Mouse (Mus musculus) neural tube, embryonic 11.5 days (tissue): Measurements from ENCODE around the gene Alpl. TPM values are rescaled to one million over a fixed set of nuclear protein-coding genes. Genes with fewer than 3 reads are reported as not detected.
A peak's percentile ranks its signal among the peaks of the same experiment; 100 is the strongest.

Source experiments
- ATAC-seq: fragments of 200-750 bp; cut with Nextera tagmentation; 2 replicates; pipeline ENCODE4 v1.8.0; 2017; ENCODE audit warnings: moderate number of reproducible peaks, mild to moderate bottlenecking, moderate TSS enrichment, moderate library complexity; ENCODE audit not compliant: insufficient read depth, low FRiP score, low TSS enrichment
- DNase-seq: peaks from one replicate; pipeline ENCODE4 v3.0.0-alpha.2; 2015; ENCODE audit warnings: low spot score
- H3K27ac ChIP-seq: fragments of 300-500 bp; sonication (generic); 2 replicates; pipeline ENCODE4 v1.5.1; 2014; ENCODE audit warnings: low read depth, mild to moderate bottlenecking, low read length
- H3K27me3 ChIP-seq: fragments of 300-500 bp; sonication (generic); 2 replicates; pipeline ENCODE4 v1.6.1; 2014; ENCODE audit warnings: mild to moderate bottlenecking, low read length, mixed read lengths; ENCODE audit not compliant: control insufficient read depth, insufficient read depth
- H3K36me3 ChIP-seq: fragments of 300-500 bp; sonication (generic); 2 replicates; pipeline ENCODE4 v1.6.1; 2014; ENCODE audit warnings: mild to moderate bottlenecking, low read length, moderate library complexity, mixed read lengths; ENCODE audit not compliant: control insufficient read depth, insufficient read depth
- H3K4me1 ChIP-seq: fragments of 300-500 bp; sonication (generic); 2 replicates; pipeline ENCODE4 v1.6.1; 2014; ENCODE audit warnings: low read length, mixed read lengths; ENCODE audit not compliant: control insufficient read depth, insufficient read depth
- H3K4me2 ChIP-seq: fragments of 300-500 bp; sonication (generic); 2 replicates; pipeline ENCODE4 v1.6.1; 2014; ENCODE audit warnings: low read depth, mild to moderate bottlenecking, moderate library complexity
- H3K4me3 ChIP-seq: fragments of 300-500 bp; sonication (generic); 2 replicates; pipeline ENCODE4 v1.5.1; 2014; ENCODE audit warnings: low read depth, low read length
- H3K9ac ChIP-seq: fragments of 300-500 bp; sonication (generic); 2 replicates; pipeline ENCODE4 v1.6.1; 2014; ENCODE audit warnings: mild to moderate bottlenecking, low read length
- H3K9me3 ChIP-seq: fragments of 300-500 bp; sonication (generic); 2 replicates; pipeline ENCODE4 v1.6.1; 2016; ENCODE audit warnings: low read length; ENCODE audit not compliant: control insufficient read depth
- WGBS: fragments of 180-500 bp; shearing (Covaris S2); extraction: QIAGEN DNeasy Blood & Tissue Kit; methylation state at CpG from one replicate; pipeline ENCODE4 v1.1.7; 2014; 5-methylcytosine and 5-hydroxymethylcytosine counted together
- polyA plus RNA-seq: library from polyadenylated mRNA; unstranded; fragments of >200 nt; fragmentation: Nextera tagmentation; extraction: Ambion mirVana; gene quantifications from 2 replicates; pipeline ENCODE4 v1.2.1, GENCODE M21; 2014

Gene Alpl
- polyA plus RNA-seq, 1 experiment from 2014 or later: 12.3 TPM

GRCm38 (mm10) chr4:137783541-137784191 is 12.5 kb downstream of the Alpl start:
- Histone ChIP-seq H3K27ac (no peak overlapping the region), H3K9me3 (no peaks in the 10 kb centered on the region), H3K4me2 (no peak overlapping the region), H3K27me3 (no peaks in the 10 kb centered on the region), H3K4me1 (0 out of 2 replicates have a peak, but pooled peaks cover 2% of the 10 kb centered on the region), H3K9ac (no peak overlapping the region), H3K36me3 (no peaks in the 10 kb centered on the region), H3K4me3 (no peak overlapping the region)
- WGBS: 41% methylated on average over 9 of the region's 9 CpGs
- DNase-seq (no peak), ATAC-seq (no peak)

- DNase-seq (no peak), ATAC-seq (no peak)
- Histone ChIP-seq H3K9me3 (no peaks in the 10 kb centered on the region), H3K27ac (no peak overlapping the region), H3K27me3 (no peaks in the 10 kb centered on the region), H3K36me3 (no peaks in the 10 kb centered on the region), H3K9ac (no peak overlapping the region), H3K4me1 (no peaks in the 10 kb centered on the region), H3K4me3 (no peak overlapping the region), H3K4me2 (no peak overlapping the region)
- 70% methylated on average over 5 of the region's 5 CpGs for WGBS
Observed at GRCm38 (mm10) chr4:137781949-137782348, 14.2 kb downstream of the Alpl start.

- no peak overlapping the region for H3K4me2 ChIP-seq
- H3K4me1 ChIP-seq: no peaks in the 10 kb centered on the region
- H3K27me3 ChIP-seq: no peaks in the 10 kb centered on the region
- no peak for DNase-seq
- no peak overlapping the region for H3K27ac ChIP-seq
- no peak overlapping the region for H3K4me3 ChIP-seq
- no peaks in the 10 kb centered on the region for H3K9me3 ChIP-seq
- ATAC-seq: no peak
- no peaks in the 10 kb centered on the region for H3K36me3 ChIP-seq
- no peak overlapping the region for H3K9ac ChIP-seq
- WGBS: 88% methylated on average over 3 of the region's 3 CpGs
Observed at GRCm38 (mm10) chr4:137780986-137781385, 15.2 kb downstream of the Alpl start.

GRCm38 (mm10) chr4:137778397-137779184 is 17.6 kb downstream of the Alpl start:
- H3K9ac ChIP-seq: no peak overlapping the region
- no peak overlapping the region for H3K4me2 ChIP-seq
- DNase-seq (no peak), ATAC-seq (no peak)
- H3K4me1 ChIP-seq: no peaks in the 10 kb centered on the region; the same call in 1 of the 2 replicates
- no peaks in the 10 kb centered on the region for H3K9me3 ChIP-seq
- no peak overlapping the region for H3K27ac ChIP-seq
- H3K4me3 ChIP-seq: no peak overlapping the region
- 87% methylated on average over 17 of the region's 17 CpGs for WGBS
- H3K27me3 ChIP-seq: no peaks in the 10 kb centered on the region
- H3K36me3 ChIP-seq: no peaks in the 10 kb centered on the region

- H3K9ac ChIP-seq: no peak overlapping the region
- DNase-seq: no peak
- H3K4me1 ChIP-seq: no peaks in the 10 kb centered on the region; the same call in 1 of the 2 replicates
- no peak overlapping the region for H3K4me2 ChIP-seq
- H3K9me3 ChIP-seq: no peaks in the 10 kb centered on the region
- no peak overlapping the region for H3K27ac ChIP-seq
- no peaks in the 10 kb centered on the region for H3K27me3 ChIP-seq
- ATAC-seq: no peak
- H3K36me3 ChIP-seq: no peaks in the 10 kb centered on the region
- 93% methylated on average over 4 of the region's 4 CpGs for WGBS
- no peak overlapping the region for H3K4me3 ChIP-seq
Observed at GRCm38 (mm10) chr4:137777866-137778265, 18.3 kb downstream of the Alpl start.

GRCm38 (mm10) chr4:137774505-137774904 is 21.7 kb downstream of the Alpl start:
- no peaks in the 10 kb centered on the region for H3K36me3 ChIP-seq
- H3K27ac ChIP-seq: no peak overlapping the region
- DNase-seq: no peak
- no peaks in the 10 kb centered on the region for H3K9me3 ChIP-seq
- 89% methylated on average over 6 of the region's 6 CpGs for WGBS
- no peak for ATAC-seq
- H3K4me2 ChIP-seq: no peak overlapping the region
- no peak overlapping the region for H3K9ac ChIP-seq
- no peaks in the 10 kb centered on the region; the same call in 1 of the 2 replicates for H3K4me1 ChIP-seq
- H3K4me3 ChIP-seq: no peak overlapping the region
- no peaks in the 10 kb centered on the region for H3K27me3 ChIP-seq

GRCm38 (mm10) chr4:137774013-137774412 is 22.2 kb downstream of the Alpl start:
- Histone ChIP-seq H3K4me3 (no peak overlapping the region), H3K4me1 (no peaks in the 10 kb centered on the region; the same call in 1 of the 2 replicates), H3K27ac (no peak overlapping the region), H3K4me2 (no peak overlapping the region), H3K36me3 (no peaks in the 10 kb centered on the region), H3K9ac (no peak overlapping the region), H3K9me3 (no peaks in the 10 kb centered on the region), H3K27me3 (no peaks in the 10 kb centered on the region)
- ATAC-seq: no peak
- WGBS: 49% methylated on average over 5 of the region's 5 CpGs
- no peak for DNase-seq

- Histone ChIP-seq H3K36me3 (no peaks in the 10 kb centered on the region), H3K27me3 (no peaks in the 10 kb centered on the region), H3K9me3 (no peaks in the 10 kb centered on the region), H3K4me3 (no peak overlapping the region), H3K9ac (no peak overlapping the region), H3K27ac (no peak overlapping the region), H3K4me1 (no peaks in the 10 kb centered on the region; the same call in 1 of the 2 replicates), H3K4me2 (no peak overlapping the region)
- DNase-seq (peak; percentile 32), ATAC-seq (no peak)
- 0% methylated on average over 2 of the region's 2 CpGs for WGBS
Observed at GRCm38 (mm10) chr4:137773369-137773899, 22.8 kb downstream of the Alpl start.
